Mouse (Mus musculus): ENCODE data around the gene Tmco1.

GRCm38 (mm10) chr1:167265366-167265765 lies 42.8 kb upstream of the Tmco1 start:
- TF ChIP-seq CTCF (IDR thresholded peaks at IDR 0.05; ENCODE audit: control insufficient read depth, insufficient read depth, insufficient replicate concordance, low read depth, low read length): no peak
- no peak for TF ChIP-seq POLR2A (IDR thresholded peaks at IDR 0.05; ENCODE audit: control insufficient read depth, low read depth, low read length)
